Mouse (Mus musculus) C2C12 (cell line): ENCODE measurements around the gene Trpv5.

Experiments used
- CTCF ChIP-seq: IDR thresholded peaks from one replicate; pipeline ENCODE4 v1.5.1; 2011; ENCODE audit not compliant: control insufficient read depth, insufficient read depth, insufficient read length
- FOSL1 ChIP-seq: IDR thresholded peaks from one replicate; pipeline ENCODE4 v1.8.0; 2011; ENCODE audit warnings: mild to moderate bottlenecking, low read length; ENCODE audit not compliant: poor library complexity, insufficient read depth, severe bottlenecking
- MAX ChIP-seq: IDR thresholded peaks from one replicate; pipeline ENCODE4 v1.6.1; 2011; ENCODE audit warnings: mild to moderate bottlenecking, control low read depth
- MYOD1 ChIP-seq: IDR thresholded peaks from one replicate; pipeline ENCODE4 v1.6.1; 2011; ENCODE audit warnings: low read depth; ENCODE audit not compliant: control insufficient read depth, insufficient read length
- MYOG ChIP-seq: IDR thresholded peaks from one replicate; pipeline ENCODE4 v1.6.1; 2011; ENCODE audit not compliant: control insufficient read depth, insufficient read length; ENCODE audit errors: extremely low read depth
- USF1 ChIP-seq: IDR thresholded peaks from one replicate; pipeline ENCODE4 v1.6.1; 2011; ENCODE audit warnings: low read depth, mild to moderate bottlenecking, control low read depth, moderate library complexity

DNA sequence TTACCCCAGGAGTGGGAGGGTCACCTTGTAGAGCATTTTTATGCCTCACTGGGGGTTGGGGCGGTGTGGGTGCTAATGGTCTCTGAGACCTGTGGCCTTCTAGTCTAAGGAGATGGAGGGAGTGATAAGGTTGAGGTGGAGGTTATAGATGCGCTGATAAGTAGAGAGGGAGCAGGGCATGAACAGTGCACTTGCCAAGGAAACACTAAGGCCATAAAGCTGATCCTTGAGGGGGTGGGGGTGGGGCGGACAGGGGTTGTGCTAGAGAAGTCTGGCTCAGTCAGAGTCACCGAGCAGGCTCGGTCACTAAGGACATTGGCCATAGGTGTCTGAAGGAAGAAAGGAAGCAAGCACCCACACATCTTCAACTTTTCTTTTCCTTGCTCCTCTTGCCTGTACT, 1.1 kb upstream of the Trpv5 start:
- TF ChIP-seq CTCF (no peak), USF1 (no peak), MAX (no peak), MYOG (no peak), FOSL1 (no peak), MYOD1 (no peak)
